Mouse (Mus musculus): Measurements from ENCODE around the gene Rorb.

GRCm38 (mm10) chr19:19058710-19059398 lies 52.1 kb downstream of the Rorb start:
- TF ChIP-seq CTCF (IDR thresholded peaks at IDR 0.05; ENCODE audit: borderline replicate concordance, insufficient read depth, low read depth, low read length) (no peak), POLR2A (IDR thresholded peaks at IDR 0.05; ENCODE audit: borderline replicate concordance, insufficient read depth, low read length) (no peak)
